Mouse (Mus musculus): Measurements from ENCODE around the gene Ninj2.

DNA sequence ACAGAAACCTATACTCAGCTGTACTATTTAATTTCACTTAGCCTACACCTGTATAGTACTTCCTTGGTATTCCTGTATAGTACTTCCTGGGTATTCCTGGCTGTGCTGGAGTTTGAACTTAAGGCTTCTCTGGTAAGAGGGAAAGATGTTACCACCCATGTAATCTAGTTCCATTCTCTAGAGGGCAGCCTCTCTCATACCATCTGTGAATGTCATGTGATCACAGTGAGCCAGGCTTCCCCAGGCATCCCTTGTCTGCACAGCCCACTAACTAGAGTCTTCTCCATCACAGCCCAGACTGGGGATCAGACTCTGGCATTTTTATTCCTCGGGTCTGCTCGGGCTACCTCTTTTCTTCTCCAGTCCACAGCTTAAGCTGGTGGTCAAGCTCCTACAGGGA lies 126.1 kb downstream of the Ninj2 start:
- TF ChIP-seq FOSL1 (IDR thresholded peaks at IDR 0.05; ENCODE audit: insufficient read depth, low read length, poor library complexity, severe bottlenecking) (no peak), CTCF (IDR thresholded peaks at IDR 0.05; ENCODE audit: control insufficient read depth, insufficient read depth, insufficient read length) (no peak), CEBPB (IDR thresholded peaks at IDR 0.05; ENCODE audit: low read depth) (no peak), MAX (IDR thresholded peaks at IDR 0.05) (no peak)
